Mouse (Mus musculus) limb, embryonic 11.5 days (tissue): ENCODE measurements around the gene Ppfia3. TPM values are rescaled to one million over a fixed set of nuclear protein-coding genes. Genes with fewer than 3 reads are reported as not detected.
A peak's percentile ranks its signal among the peaks of the same experiment; 100 is the strongest.

ENCODE experiments used
- ATAC-seq: fragments of 200-750 bp; cut with Nextera tagmentation; 2 replicates; pipeline ENCODE4 v1.8.0; 2017; ENCODE audit warnings: low read depth; ENCODE audit not compliant: insufficient number of reproducible peaks, low FRiP score, low TSS enrichment
- DNase-seq: peaks from one replicate; pipeline ENCODE4 v3.0.0-alpha.2; 2015; ENCODE audit warnings: low spot score
- H3K27ac ChIP-seq: fragments of 300-500 bp; sonication (generic); replicated peaks from 2 replicates; pipeline ENCODE4 v1.5.1; 2014; ENCODE audit warnings: low read depth, mild to moderate bottlenecking, low read length
- H3K27me3 ChIP-seq: fragments of 300-500 bp; sonication (generic); 2 replicates; pipeline ENCODE4 v1.6.1; 2014; ENCODE audit warnings: mild to moderate bottlenecking, low read length, mixed read lengths; ENCODE audit not compliant: control insufficient read depth, insufficient read depth
- H3K36me3 ChIP-seq: fragments of 300-500 bp; sonication (generic); 2 replicates; pipeline ENCODE4 v1.6.1; 2014; ENCODE audit warnings: mild to moderate bottlenecking, low read length, moderate library complexity, mixed read lengths; ENCODE audit not compliant: control insufficient read depth, insufficient read depth
- H3K4me1 ChIP-seq: fragments of 300-500 bp; sonication (generic); 2 replicates; pipeline ENCODE4 v1.6.1; 2014; ENCODE audit warnings: low read length, mixed read lengths; ENCODE audit not compliant: control insufficient read depth, insufficient read depth
- H3K4me2 ChIP-seq: fragments of 300-500 bp; sonication (generic); 2 replicates; pipeline ENCODE4 v1.6.1; 2014; ENCODE audit warnings: low read depth, mild to moderate bottlenecking, moderate library complexity; ENCODE audit not compliant: severe bottlenecking
- H3K4me3 ChIP-seq: fragments of 300-500 bp; sonication (generic); 2 replicates; pipeline ENCODE4 v1.5.1; 2014; ENCODE audit warnings: low read depth, low read length
- H3K9ac ChIP-seq: fragments of 300-500 bp; sonication (generic); 2 replicates; pipeline ENCODE4 v1.6.1; 2014; ENCODE audit warnings: mild to moderate bottlenecking, low read length
- H3K9me3 ChIP-seq: fragments of 300-500 bp; sonication (generic); 2 replicates; pipeline ENCODE4 v1.6.1; 2016; ENCODE audit warnings: low read length; ENCODE audit not compliant: control insufficient read depth
- WGBS: fragments of 180-500 bp; shearing (Covaris S2); extraction: QIAGEN DNeasy Blood & Tissue Kit; methylation state at CpG from one replicate; pipeline ENCODE4 v1.1.7; 2014; 5-methylcytosine and 5-hydroxymethylcytosine counted together
- polyA plus RNA-seq: library from polyadenylated mRNA; unstranded; fragments of >200 nt; fragmentation: Nextera tagmentation; extraction: Ambion mirVana; gene quantifications from 2 replicates; pipeline ENCODE4 v1.2.1, GENCODE M21; 2014

Gene Ppfia3
- polyA plus RNA-seq, 1 experiment from 2014 or later = 6.1 TPM

DNA sequence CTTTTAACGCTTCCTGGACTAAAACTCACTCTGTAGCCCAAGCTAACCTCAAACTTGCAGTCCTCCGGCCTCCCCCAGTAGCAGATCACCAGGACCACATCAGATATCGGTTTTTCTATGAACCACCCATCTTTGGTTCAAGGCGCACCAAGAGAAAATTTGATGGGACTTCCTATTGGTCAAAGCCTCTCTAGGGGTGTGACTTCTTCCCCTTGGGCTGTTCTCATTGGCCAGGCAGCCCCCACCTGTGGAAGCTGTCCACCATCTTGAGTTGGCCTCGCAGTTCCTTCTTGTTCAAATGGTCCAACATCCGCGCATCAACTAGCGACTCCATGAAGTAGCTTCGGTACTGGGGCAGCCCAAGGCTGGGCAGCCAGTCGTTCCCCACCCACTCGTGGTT is 24.7 kb downstream of the Ppfia3 start:
- no peak overlapping the region for H3K4me2 ChIP-seq
- peaks cover 28% of the 10 kb centered on the region for H3K4me1 ChIP-seq
- ATAC-seq (no peak), DNase-seq (no peak)
- no peak overlapping the region for H3K9ac ChIP-seq
- H3K4me3 ChIP-seq = no peak overlapping the region
- H3K9me3 ChIP-seq = no peaks in the 10 kb centered on the region
- H3K27me3 ChIP-seq = 0 out of 2 replicates have a peak, but pooled peaks cover 2% of the 10 kb centered on the region
- no peaks in the 10 kb centered on the region for H3K36me3 ChIP-seq
- WGBS = 92% methylated on average over 11 of the region's 11 CpGs
- no peak overlapping the region for H3K27ac ChIP-seq

DNA sequence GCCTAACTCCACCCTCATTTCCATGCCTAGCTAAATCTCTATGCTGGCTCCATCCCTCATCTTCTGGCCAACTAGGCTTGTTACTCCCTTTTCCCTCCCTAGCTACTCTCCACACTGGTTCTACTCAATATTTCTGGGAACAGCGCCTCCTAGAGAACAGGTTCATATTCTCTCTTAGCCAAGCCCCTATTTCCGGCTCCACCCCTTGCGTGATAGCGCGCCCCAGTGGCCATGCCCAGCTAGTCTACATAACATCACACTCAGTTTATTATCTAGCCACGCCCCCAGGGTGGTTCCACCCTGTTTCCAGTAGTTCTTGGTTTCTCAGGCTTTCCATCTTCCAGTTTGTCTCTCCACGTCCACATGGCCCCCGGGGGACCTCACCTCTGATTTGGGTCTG is 25.5 kb downstream of the Ppfia3 start:
- H3K27me3 ChIP-seq = 0 out of 2 replicates have a peak, but pooled peaks cover 2% of the 10 kb centered on the region
- no peak overlapping the region for H3K9ac ChIP-seq
- peak; percentile 80 for DNase-seq
- H3K4me3 ChIP-seq = no peak overlapping the region
- H3K4me2 ChIP-seq = peak overlapping the region; percentile 93; the same call in 1 of the 2 replicates
- 4% methylated on average over 8 of the region's 8 CpGs for WGBS
- H3K36me3 ChIP-seq = no peaks in the 10 kb centered on the region
- peaks cover 28% of the 10 kb centered on the region for H3K4me1 ChIP-seq
- H3K27ac ChIP-seq = no peak overlapping the region
- no peaks in the 10 kb centered on the region for H3K9me3 ChIP-seq
- ATAC-seq = no peak

DNA sequence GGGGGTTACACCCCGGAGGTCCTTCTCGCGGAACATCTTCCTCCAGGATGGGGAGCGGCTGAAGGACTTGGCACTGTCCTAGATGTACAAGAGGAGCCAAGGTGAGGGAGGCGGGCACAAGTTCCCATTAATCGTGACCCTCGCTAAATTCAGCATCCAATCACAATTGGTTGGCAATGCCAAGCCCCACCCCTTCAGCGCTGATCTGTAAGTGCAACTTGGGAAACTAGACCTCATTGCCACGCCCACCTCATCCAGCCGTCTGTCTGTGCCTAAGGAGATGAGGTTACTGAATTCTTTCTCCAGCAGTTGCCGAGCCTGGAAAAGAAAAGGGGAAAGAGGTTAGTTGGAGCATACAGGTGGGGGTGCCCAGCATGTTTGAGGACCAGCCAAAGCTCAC is 26.1 kb downstream of the Ppfia3 start:
- Histone ChIP-seq H3K4me1 (peaks cover 28% of the 10 kb centered on the region), H3K9me3 (no peaks in the 10 kb centered on the region), H3K4me3 (peak overlapping the region; percentile 52), H3K27ac (no peak overlapping the region), H3K27me3 (0 out of 2 replicates have a peak, but pooled peaks cover 2% of the 10 kb centered on the region), H3K36me3 (no peaks in the 10 kb centered on the region), H3K9ac (peak overlapping the region; percentile 68; the same call in 1 of the 2 replicates), H3K4me2 (peak overlapping the region; percentile 93)
- 2% methylated on average over 11 of the region's 11 CpGs for WGBS
- DNase-seq (peak; percentile 77), ATAC-seq (no peak)

DNA sequence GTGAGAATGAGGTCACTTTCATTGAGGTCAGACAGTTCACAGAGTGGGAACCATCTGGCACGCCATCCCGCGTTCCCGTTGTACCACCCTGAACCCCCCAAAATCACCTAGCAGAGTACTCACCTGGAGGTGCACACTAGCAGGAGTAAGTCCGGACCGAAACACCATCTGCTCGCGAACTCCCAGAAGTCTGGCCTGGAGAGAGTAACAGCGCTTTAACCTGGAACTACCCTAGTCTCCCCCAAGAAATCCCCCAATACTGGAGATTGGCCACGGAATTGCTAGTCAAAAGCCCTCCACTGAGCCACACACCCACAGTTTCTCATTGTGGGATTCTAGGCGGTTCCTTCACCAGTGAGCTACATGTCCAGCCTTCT is 26.8 kb downstream of the Ppfia3 start:
- Histone ChIP-seq H3K36me3 (no peaks in the 10 kb centered on the region), H3K27ac (no peak overlapping the region), H3K4me2 (peak overlapping the region; percentile 93), H3K4me1 (peaks cover 31% of the 10 kb centered on the region), H3K9me3 (no peaks in the 10 kb centered on the region), H3K9ac (peak overlapping the region; percentile 68), H3K4me3 (peak overlapping the region; percentile 52), H3K27me3 (0 out of 2 replicates have a peak, but pooled peaks cover 2% of the 10 kb centered on the region)
- no peak for ATAC-seq
- DNase-seq = no peak
- under 1% methylated on average over 11 of the region's 11 CpGs for WGBS

DNA sequence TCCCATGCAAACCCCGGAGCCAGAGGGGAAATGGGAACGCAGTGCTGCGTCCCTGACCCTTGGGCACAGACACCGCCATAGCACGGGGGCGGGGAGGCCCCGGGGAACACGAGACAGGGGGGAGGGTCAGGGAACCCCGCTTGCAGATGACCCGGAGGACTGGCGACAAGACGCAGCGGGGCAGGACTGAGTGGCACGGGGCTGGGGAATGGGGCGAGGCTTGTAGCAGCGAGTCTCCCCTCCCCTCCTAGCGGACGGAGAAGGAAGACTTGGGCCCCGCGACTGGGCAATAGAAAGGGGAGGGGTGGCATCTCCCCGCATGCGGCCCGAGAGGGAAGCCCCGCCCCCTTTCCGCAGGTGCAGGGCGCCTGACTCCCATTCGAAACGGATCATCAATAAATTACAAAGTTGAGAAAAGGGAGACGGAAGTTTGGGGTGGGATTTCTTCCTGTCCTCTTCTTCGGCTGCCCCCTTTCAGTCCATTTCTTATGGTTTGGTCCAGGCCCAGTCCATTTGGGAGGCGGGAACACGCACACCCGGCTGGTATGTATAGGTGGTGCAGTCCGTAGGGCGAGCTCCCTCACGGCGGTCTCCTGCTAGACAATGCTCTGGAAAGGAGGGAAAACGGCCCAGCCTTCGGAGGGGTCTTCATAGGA is 27.3 kb downstream of the Ppfia3 start:
- peaks cover 37% of the 10 kb centered on the region for H3K4me1 ChIP-seq
- 0 out of 2 replicates have a peak overlapping the region, but pooled peaks have one; percentile 21 for H3K27ac ChIP-seq
- peak overlapping the region; percentile 52 for H3K4me3 ChIP-seq
- ATAC-seq (peak; percentile 76), DNase-seq (peak; percentile 88)
- H3K9me3 ChIP-seq = no peaks in the 10 kb centered on the region
- peak overlapping the region; percentile 93 for H3K4me2 ChIP-seq
- peak overlapping the region; percentile 68 for H3K9ac ChIP-seq
- H3K36me3 ChIP-seq = no peaks in the 10 kb centered on the region
- 0% methylated on average over 37 of the region's 39 CpGs for WGBS
- 0 out of 2 replicates have a peak, but pooled peaks cover 2% of the 10 kb centered on the region for H3K27me3 ChIP-seq

DNA sequence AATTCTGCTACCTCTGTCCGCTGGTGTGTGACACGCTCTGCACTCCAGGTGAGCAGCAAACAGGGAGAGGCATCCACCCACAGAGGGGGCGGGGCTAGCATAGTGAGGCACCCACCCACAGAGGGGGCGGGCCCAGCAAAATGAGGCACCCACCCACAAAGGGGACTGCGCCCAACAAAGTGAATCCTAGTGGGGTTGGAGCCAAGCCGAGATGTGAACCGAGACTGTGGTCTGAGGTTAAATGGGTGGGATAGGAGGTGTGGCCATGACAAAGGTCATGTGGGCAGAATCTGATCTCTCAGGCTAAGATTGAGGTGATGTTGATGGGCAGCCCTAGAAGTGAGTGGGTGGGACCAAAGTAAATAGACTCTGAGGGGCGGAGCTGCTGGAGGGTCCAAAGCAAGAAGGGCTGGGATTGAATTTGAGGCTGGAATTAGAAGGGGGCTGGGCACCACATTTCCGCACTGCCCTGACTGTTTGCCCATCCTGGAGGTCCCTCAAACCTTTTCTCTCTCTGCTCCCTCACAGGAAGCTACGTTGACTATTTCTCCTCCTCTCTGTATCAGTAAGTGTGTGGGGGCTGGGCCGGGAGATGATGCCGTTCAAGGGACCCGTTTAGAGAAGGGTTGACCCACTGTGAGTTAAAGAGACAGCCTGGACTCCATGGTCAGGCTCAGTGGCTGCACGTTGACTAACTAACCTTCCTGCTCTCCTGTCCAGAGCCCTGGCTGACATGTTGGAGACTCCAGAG is 28.5 kb downstream of the Ppfia3 start:
- DNase-seq (peak; percentile 58), ATAC-seq (no peak)
- Histone ChIP-seq H3K36me3 (no peaks in the 10 kb centered on the region), H3K9me3 (no peaks in the 10 kb centered on the region), H3K27me3 (peaks cover 2% of the 10 kb centered on the region; the same call in 1 of the 2 replicates), H3K4me3 (0 out of 2 replicates have a peak overlapping the region, but pooled peaks have one; percentile 52), H3K27ac (0 out of 2 replicates have a peak overlapping the region, but pooled peaks have one; percentile 14), H3K4me2 (peak overlapping the region; percentile 93), H3K9ac (no peak overlapping the region; the same call in 1 of the 2 replicates), H3K4me1 (peaks cover 40% of the 10 kb centered on the region)
- 3% methylated on average over 14 of the region's 14 CpGs for WGBS

DNA sequence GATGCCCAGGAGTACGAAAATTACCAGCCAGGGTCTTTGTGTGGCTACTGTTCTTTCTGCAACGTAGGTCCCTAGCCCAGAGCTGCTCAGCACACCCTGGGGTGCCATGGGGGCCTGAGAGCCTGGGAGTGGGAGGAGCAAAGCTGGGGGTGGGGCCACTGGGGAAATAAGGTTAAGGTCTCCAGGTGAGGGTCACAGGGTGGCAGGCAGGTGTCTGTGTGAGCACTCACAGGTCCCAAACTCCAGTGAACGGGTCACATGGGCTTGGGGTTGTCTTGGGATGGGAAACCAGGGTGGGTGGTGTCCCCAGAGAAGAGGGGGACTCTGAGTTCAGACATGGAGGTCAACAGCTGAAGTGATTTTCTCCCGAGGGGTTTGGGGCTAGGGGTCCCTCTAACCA is 29.4 kb downstream of the Ppfia3 start:
- WGBS = 12% methylated on average over 4 of the region's 4 CpGs
- no peak overlapping the region for H3K4me3 ChIP-seq
- H3K4me2 ChIP-seq = no peak overlapping the region; the same call in none of the 2 replicates
- peaks cover 2% of the 10 kb centered on the region; the same call in 1 of the 2 replicates for H3K27me3 ChIP-seq
- H3K36me3 ChIP-seq = no peaks in the 10 kb centered on the region
- H3K9me3 ChIP-seq = no peaks in the 10 kb centered on the region
- peaks cover 40% of the 10 kb centered on the region for H3K4me1 ChIP-seq
- H3K27ac ChIP-seq = no peak overlapping the region
- no peak overlapping the region for H3K9ac ChIP-seq
- ATAC-seq = no peak
- DNase-seq = no peak

DNA sequence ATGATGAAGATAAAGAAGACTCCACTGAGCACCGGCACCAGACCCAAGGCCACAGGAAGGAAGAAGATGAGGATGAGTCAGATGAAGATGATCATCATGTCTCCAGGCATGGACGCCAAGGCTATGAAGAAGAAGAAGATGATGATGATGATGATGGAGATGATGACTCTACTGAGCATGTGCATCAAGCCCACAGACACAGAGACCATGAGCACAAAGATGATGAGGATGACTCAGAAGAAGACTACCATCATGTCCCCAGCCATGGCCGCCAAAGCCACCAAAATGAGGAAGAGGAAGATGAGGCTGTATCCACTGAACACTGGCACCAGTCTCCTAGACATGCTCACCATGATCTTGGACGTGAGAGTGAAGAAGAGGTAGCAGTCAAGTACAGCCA is 30.5 kb downstream of the Ppfia3 start:
- no peak overlapping the region for H3K27ac ChIP-seq
- no peaks in the 10 kb centered on the region for H3K9me3 ChIP-seq
- H3K9ac ChIP-seq = no peak overlapping the region
- WGBS = 95% methylated on average over 4 of the region's 4 CpGs
- DNase-seq (no peak), ATAC-seq (no peak)
- peaks cover 2% of the 10 kb centered on the region; the same call in 1 of the 2 replicates for H3K27me3 ChIP-seq
- H3K4me1 ChIP-seq = peaks cover 38% of the 10 kb centered on the region
- H3K36me3 ChIP-seq = no peaks in the 10 kb centered on the region
- no peak overlapping the region for H3K4me2 ChIP-seq
- H3K4me3 ChIP-seq = no peak overlapping the region
